Mouse (Mus musculus) ES-E14 (cell line): ENCODE measurements around the gene Hsdl1. TPM values are rescaled to one million over a fixed set of nuclear protein-coding genes. Genes with fewer than 3 reads are reported as not detected.

ENCODE experiments used
- DNase-seq: peaks from one replicate; pipeline ENCODE4 v3.0.0-alpha.2; 2013; ENCODE audit warnings: low read depth, low spot score
- H3K27ac ChIP-seq: 2 replicates; pipeline ENCODE4 v1.5.1; 2012; ENCODE audit warnings: low read depth, mild to moderate bottlenecking, low read length, moderate library complexity, mixed read lengths; ENCODE audit not compliant: poor library complexity, insufficient read depth, severe bottlenecking
- H3K36me3 ChIP-seq: 2 replicates; pipeline ENCODE4 v1.6.1; 2012; ENCODE audit warnings: mild to moderate bottlenecking, low read length, moderate library complexity, mixed read lengths; ENCODE audit not compliant: control insufficient read depth, poor library complexity, insufficient read depth, severe bottlenecking
- H3K4me1 ChIP-seq, 2 experiments: fragments of 150-350 bp in 1 of 2; sonication (generic) in 1 of 2; 2 replicates each; pipeline ENCODE4 v1.6.1; 2012; ENCODE audit warnings: low read length in 2 of 2, mild to moderate bottlenecking in 1 of 2, mixed read lengths in 1 of 2; ENCODE audit not compliant: control insufficient read depth in 2 of 2, insufficient read depth in 2 of 2, poor library complexity in 1 of 2
- H3K4me3 ChIP-seq, 2 experiments: fragments of 150-350 bp in 1 of 2; sonication (generic) in 1 of 2; 2 replicates each; pipeline ENCODE4 v1.5.1; 2012; ENCODE audit warnings: low read length in 2 of 2, low read depth in 1 of 2, mild to moderate bottlenecking in 1 of 2, mixed read lengths in 1 of 2; ENCODE audit not compliant: insufficient read depth in 1 of 2, poor library complexity in 1 of 2, severe bottlenecking in 1 of 2
- H3K9ac ChIP-seq: 2 replicates; pipeline ENCODE4 v1.6.1; 2012; ENCODE audit warnings: low read depth, mild to moderate bottlenecking, low read length, mixed read lengths; ENCODE audit not compliant: poor library complexity, insufficient read depth, severe bottlenecking
- H3K9me3 ChIP-seq: fragments of 150-350 bp; sonication (generic); 2 replicates; pipeline ENCODE4 v1.6.1; 2012; ENCODE audit warnings: low read depth, mild to moderate bottlenecking, low read length; ENCODE audit not compliant: control insufficient read depth, insufficient read depth
- CHD2 ChIP-seq: IDR thresholded peaks from 2 replicates; pipeline ENCODE4 v1.6.1; 2014; ENCODE audit warnings: mild to moderate bottlenecking, low read depth, low read length, inconsistent platforms
- HCFC1 ChIP-seq: IDR thresholded peaks from 2 replicates; pipeline ENCODE4 v1.6.1; 2012; ENCODE audit warnings: low read length, inconsistent platforms, borderline replicate concordance; ENCODE audit not compliant: insufficient read depth
- MAFK ChIP-seq: IDR thresholded peaks from 2 replicates; pipeline ENCODE4 v1.6.1; 2014; ENCODE audit warnings: mild to moderate bottlenecking, low read depth, low read length, inconsistent platforms; ENCODE audit not compliant: insufficient read depth
- ZC3H11A ChIP-seq: IDR thresholded peaks from 2 replicates; pipeline ENCODE4 v1.6.1; 2012; ENCODE audit warnings: low read depth, mild to moderate bottlenecking, inconsistent platforms, low read length, borderline replicate concordance
- ZNF384 ChIP-seq: IDR thresholded peaks from 2 replicates; pipeline ENCODE4 v1.6.1; 2012; ENCODE audit warnings: low read depth, low read length, inconsistent platforms
- in situ Hi-C, 2 experiments: fragments of 600-800 bp; cut with MboI; formaldehyde crosslinking; loops; one replicate each; pipeline ENCODE4 v1.15.1; 2025; ENCODE audit warnings: low sequenced_read_pairs in 2 of 2, inconsistent platforms in 1 of 2; ENCODE audit not compliant: unreplicated experiment in 2 of 2
- total RNA-seq: library from RNA; depleted of rRNA; stranded (reverse); fragments of 300-350 nt; gene quantifications from 2 replicates; pipeline ENCODE4 v1.2.3, GENCODE M21; 2012

Hsdl1 gene
- total RNA-seq, 1 experiment = 19.7 TPM

- H3K4me1 ChIP-seq = peaks cover under 1 to 9% of the 10 kb centered on the region in 2 experiments
- no peaks in the 10 kb centered on the region for H3K9me3 ChIP-seq
- in situ Hi-C loops = no loop called here
- H3K4me3 ChIP-seq = no peak overlapping the region
- H3K9ac ChIP-seq = no peak overlapping the region
- peak; percentile 47 for DNase-seq
- H3K27ac ChIP-seq = no peak overlapping the region
- TF ChIP-seq CHD2 (no peak), HCFC1 (no peak), ZC3H11A (no peak), ZNF384 (no peak), MAFK (no peak)
- H3K36me3 ChIP-seq = peaks cover 60% of the 10 kb centered on the region
Measured at GRCm38 (mm10) chr8:119520102-119520501, 54.9 kb downstream of the Hsdl1 start.

GRCm38 (mm10) chr8:119516674-119517073 lies 58.3 kb downstream of the Hsdl1 start:
- H3K4me3 ChIP-seq = no peak overlapping the region
- DNase-seq = no peak
- H3K4me1 ChIP-seq = peaks cover 3 to 16% of the 10 kb centered on the region in 2 experiments
- no peak overlapping the region for H3K9ac ChIP-seq
- TF ChIP-seq HCFC1 (no peak), ZNF384 (no peak), ZC3H11A (no peak), CHD2 (no peak), MAFK (no peak)
- H3K9me3 ChIP-seq = no peaks in the 10 kb centered on the region
- H3K36me3 ChIP-seq = peaks cover 65% of the 10 kb centered on the region
- H3K27ac ChIP-seq = peak overlapping the region; percentile 58; the same call in 1 of the 2 replicates
- in situ Hi-C loops = no loop called here

GRCm38 (mm10) chr8:119515767-119516166 lies 59.2 kb downstream of the Hsdl1 start:
- peak overlapping the region; percentile 78; the same call in 1 of the 2 replicates for H3K27ac ChIP-seq
- TF ChIP-seq ZC3H11A (no peak), CHD2 (peak; percentile 75; the same call in 1 of the 2 replicates), MAFK (no peak), ZNF384 (no peak)

GRCm38 (mm10) chr8:119514940-119515339 lies 60.0 kb downstream of the Hsdl1 start:
- DNase-seq = no peak
- H3K9ac ChIP-seq = peak overlapping the region; percentile 18; the same call in 1 of the 2 replicates
- peak overlapping the region; percentile 78; the same call in 1 of the 2 replicates for H3K27ac ChIP-seq
- H3K4me3 ChIP-seq = no peak overlapping the region
- H3K4me1 ChIP-seq = peaks cover 3 to 16% of the 10 kb centered on the region in 2 experiments
- no peaks in the 10 kb centered on the region for H3K9me3 ChIP-seq
- TF ChIP-seq ZNF384 = no peak
- peaks cover 68% of the 10 kb centered on the region for H3K36me3 ChIP-seq
- in situ Hi-C loops = loop anchor here in 1 of 2 experiments (5.0 kb wide), 1 partner anchor 63 kb away; no protein-coding TSS in a partner anchor

More at GRCm38 (mm10) chr8:119515767-119516166, 59.2 kb downstream of the Hsdl1 start:
- H3K4me3 ChIP-seq = no peak overlapping the region; a peak in 1 of 4 replicates
- H3K9ac ChIP-seq = no peak overlapping the region
- peaks cover 67% of the 10 kb centered on the region for H3K36me3 ChIP-seq
- no peaks in the 10 kb centered on the region for H3K9me3 ChIP-seq
- in situ Hi-C loops = no loop called here
- H3K4me1 ChIP-seq = peaks cover 3 to 16% of the 10 kb centered on the region in 2 experiments
- peak; percentile 95 for DNase-seq

- H3K4me3 ChIP-seq = no peak overlapping the region
- TF ChIP-seq ZNF384 (no peak), HCFC1 (no peak), MAFK (no peak), CHD2 (no peak), ZC3H11A (no peak)
- H3K36me3 ChIP-seq = peaks cover 71% of the 10 kb centered on the region
- in situ Hi-C loops = loop anchor here in 1 of 2 experiments (5.0 kb wide), 1 partner anchor 61 kb away; no protein-coding TSS in a partner anchor
- H3K4me1 ChIP-seq = peaks cover 3 to 16% of the 10 kb centered on the region in 2 experiments
- no peak overlapping the region for H3K27ac ChIP-seq
- no peaks in the 10 kb centered on the region for H3K9me3 ChIP-seq
- no peak overlapping the region for H3K9ac ChIP-seq
- no peak for DNase-seq
Measured at GRCm38 (mm10) chr8:119513405-119513804, 61.6 kb downstream of the Hsdl1 start.
